Mouse (Mus musculus) urinary bladder, adult 2 months (tissue): ENCODE results near the gene Wwox. TPM values are rescaled to one million over a fixed set of nuclear protein-coding genes. Genes with fewer than 3 reads are reported as not detected.

Experiments used
- DNase-seq: peaks from one replicate; pipeline ENCODE4 v3.0.0; 2022; ENCODE audit warnings: low spot score
- polyA plus RNA-seq: library from polyadenylated mRNA; depleted of rRNA; stranded (reverse); fragments of >200 nt; gene quantifications from 2 replicates; pipeline ENCODE4 v1.2.3, GENCODE M21; 2012

Gene Wwox
- polyA plus RNA-seq, 1 experiment = 7.9 TPM

DNA sequence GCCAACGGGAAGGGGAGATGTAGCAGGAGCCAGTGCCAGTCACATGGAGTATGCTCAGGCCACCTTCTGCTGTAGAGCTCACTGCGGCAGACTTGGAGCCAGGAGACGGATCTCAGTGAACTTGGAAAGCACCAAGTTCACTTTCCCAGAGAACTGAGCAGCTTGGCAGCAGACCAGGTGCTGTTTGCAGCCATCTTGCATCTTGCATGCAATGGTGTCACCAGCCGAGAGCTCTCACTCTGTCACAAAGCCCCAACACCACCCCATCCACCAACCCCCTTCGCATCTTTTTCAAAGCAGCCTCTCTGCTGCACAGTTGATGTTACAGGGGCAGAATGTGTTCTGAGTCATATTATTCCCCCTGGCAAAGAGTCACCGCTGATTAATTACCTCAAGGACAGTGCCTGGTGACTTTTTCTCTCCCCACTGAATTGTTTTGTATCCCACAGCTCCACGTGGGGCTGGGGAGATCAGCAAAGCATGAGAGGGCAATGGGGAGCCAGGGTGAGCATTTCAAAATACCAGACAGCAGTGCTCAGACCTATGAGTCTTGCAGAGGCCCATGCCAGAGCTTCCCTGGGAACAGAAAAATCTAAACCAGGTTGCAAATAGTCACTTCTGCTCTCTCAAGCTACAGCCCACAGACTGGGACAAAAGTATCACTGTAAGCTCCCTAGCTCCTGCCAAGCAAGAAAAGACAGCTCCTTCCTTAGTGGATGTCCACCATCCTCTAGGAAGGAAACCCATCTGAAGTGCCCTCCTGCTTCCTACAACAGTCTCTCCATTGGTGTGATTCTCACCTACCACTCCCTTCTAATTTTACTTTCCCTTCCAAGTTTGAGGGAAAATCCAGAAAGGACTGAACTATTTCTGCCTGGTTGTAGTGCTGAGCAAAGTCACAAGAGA, 642.1 kb downstream of the Wwox start:
- no peak for DNase-seq

DNA sequence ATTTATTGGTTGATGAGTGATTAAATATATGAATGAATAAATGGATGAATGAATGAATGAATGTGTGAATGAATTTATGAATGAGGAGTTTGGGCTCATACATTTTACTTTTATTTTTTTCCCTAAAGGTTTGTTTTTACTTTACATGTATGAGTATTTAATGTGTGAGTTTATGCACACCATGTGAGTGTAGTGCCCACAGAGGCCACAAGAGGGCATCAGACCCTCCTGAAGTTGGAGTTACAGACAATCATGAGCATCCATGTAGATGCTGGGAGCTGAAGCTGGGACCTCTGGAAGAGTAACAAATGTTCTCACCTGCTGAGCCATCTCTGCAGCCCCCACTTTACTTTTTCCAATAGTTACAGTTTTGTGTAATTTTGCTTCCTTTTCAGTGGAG, 648.7 kb downstream of the Wwox start:
- no peak for DNase-seq

DNA sequence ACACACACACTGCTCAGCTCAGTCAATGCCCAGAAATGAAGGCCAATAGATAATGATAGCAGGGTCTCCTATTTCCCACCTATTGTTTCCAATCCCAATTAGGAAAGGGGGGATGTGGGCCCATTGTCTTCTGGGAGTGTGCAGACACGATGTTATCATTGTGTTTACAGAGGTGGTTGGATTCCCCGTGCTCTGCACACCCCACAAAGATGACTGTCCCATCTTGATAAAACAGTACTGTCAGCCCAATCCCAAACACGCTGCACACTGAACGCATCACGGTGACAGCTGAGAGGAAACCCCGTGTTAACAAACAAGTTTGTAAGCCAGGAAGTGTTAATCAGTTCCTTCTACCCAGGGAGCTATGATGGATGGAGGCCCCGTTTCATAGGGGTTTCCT, 650.3 kb downstream of the Wwox start:
- no peak for DNase-seq

DNA sequence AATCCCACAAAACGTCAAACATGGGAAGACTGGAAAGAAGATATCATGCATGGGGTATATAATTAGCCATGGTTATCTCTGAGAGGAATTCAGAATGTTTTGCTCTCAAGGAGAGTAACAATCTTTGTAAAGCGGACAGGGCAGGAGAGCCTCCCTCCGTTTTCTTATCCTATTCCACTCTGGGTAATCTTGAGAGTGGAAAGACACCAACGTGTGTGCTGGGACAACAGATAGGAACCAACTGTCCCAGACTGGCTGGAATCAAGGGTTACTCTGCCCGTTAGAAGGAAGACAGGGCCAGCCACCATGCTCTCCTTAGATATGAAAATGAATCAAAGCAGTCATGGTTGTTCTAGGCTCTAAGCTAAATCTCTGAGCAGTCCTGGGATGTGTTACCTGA, 650.7 kb downstream of the Wwox start:
- no peak for DNase-seq

DNA sequence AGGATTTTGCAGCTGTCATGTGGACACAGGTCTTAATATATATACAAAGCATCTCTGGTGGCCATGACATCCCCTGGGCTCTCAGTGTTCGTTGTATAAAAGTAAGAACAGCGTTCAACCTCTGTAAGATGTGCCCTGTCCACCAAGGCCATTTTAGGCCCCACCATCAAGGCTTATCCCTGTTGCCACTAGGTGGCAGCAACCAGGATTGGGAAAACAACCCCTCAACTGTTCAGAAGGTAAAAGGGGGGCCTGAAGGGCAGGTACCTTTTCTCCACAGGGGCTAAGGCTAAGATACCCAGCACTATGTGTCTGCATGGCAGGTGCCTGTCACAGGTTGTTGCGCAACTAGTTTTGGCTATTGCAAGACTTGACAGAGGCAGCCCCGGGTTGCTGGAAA, 656.1 kb downstream of the Wwox start:
- DNase-seq = no peak

DNA sequence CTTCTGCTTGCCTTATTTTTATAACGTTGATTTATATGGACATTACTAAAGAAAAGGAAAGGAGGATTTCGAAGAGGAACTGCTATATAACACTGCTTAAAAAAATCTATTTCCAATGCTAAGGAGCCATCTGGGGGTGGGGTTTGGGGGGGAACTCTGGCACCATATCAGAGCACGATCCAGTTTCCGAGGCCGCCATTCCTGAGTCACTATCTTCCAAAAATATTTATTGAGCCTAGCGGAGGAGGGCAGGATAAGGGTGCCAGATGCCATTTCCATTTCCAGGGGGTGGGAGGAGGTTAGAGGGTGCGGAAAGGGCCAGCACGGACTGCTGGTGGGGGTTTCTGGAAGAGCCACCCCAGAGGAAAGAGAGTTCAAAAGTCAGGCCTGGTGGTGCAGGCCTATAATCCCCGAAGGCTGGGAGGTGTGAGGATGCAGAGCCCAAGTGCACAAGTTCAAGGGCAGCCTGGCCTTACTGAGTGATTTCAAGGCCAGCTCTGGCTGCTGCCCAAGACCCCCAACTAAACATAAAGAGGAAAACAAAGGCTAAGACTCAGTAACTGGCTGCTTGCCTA, 658.6 kb downstream of the Wwox start:
- no peak for DNase-seq

DNA sequence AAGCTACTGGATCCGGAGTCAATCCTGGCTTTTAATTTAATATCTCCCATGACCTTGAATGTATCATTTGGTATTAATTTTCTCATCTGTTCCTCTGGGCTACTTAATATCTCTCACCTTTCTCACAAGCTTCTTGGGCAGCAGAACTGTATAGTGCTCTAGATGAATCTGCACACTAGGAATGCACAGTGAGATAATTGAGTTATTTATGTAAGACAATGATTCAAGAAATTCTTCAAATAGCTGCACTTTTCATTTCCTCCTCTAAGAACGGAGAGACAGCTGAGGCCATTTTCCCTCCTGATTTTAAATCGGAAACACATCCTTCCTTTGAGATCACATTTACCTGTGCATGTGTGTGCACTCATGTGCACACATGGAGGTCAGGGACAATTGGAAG, 669.9 kb downstream of the Wwox start:
- DNase-seq = no peak

DNA sequence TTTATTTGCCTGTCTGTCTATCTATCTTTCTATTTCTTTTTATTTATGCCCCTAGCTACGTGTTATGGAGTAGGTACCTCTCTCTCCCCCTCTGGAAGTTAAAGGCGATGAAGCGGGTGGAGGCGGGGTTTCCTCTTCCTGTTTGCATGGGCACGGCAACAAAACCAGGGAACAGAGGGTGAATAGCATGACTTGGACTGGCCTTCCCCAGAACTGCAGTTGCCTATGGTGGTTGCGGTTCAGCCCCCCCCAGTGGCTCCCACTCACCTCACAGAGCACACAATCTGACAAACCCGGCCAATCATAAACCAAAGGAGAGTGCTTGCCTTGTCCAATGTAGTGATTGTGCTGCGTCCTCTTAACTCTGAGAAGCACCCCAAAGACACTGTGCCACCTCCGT, 671.0 kb downstream of the Wwox start:
- DNase-seq = no peak

DNA sequence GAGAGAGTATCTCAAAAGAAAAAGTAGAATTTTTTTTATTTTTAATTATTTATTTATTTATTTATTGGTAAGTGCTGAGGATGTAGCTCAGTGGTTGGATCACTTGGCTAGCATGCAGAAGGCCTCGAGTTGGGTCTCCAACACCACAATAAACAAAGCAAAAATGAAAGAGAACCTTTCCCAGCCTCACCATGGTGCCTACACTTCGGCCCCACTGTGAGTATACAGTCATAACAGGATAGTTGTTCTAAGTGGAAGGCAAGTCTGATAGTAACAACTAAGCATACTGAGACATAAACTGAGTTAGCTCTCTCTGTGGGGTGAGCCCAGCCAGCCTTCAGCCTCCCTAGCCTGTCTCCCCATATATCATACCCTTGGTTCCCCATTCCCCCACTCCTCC, 672.6 kb downstream of the Wwox start:
- no peak for DNase-seq

DNA sequence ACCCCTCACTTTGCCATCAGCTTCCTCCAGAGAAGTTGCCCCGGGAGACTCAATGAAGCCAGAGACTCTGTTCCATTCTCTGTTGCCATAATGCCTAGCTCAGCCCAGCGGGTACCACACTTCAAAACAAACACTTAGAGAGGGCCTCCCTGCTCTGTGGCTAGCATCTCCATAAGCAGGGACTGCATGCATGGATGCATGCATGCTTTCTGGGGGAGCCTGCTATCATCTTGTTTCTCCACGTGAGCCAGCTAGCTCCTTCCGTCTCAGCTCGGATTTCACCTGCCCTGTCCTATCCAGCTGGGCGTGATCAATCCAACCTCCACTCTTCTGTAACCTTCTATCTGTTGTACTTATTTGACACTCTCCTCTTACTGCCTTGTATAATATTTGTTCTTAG, 675.0 kb downstream of the Wwox start:
- DNase-seq = no peak

DNA sequence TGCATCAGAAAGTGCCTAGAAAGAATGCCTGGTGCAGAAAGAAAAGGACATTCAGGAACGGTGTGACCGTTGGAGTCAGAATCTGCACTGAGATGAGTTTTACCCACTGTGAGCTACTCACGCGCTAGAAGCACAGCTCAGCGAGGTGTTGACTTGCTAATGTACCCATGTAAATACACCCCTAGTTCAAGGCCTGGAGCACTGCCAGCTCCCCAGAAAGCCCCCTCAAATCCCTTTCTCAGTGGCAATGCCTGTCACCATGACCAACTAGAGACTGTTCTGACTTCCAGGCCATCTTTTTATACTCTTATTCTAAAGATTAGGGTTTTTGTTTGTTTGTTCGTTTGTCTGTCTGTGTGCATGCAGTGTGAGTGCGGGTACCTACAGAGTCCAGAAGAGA, 686.6 kb downstream of the Wwox start:
- DNase-seq = no peak

DNA sequence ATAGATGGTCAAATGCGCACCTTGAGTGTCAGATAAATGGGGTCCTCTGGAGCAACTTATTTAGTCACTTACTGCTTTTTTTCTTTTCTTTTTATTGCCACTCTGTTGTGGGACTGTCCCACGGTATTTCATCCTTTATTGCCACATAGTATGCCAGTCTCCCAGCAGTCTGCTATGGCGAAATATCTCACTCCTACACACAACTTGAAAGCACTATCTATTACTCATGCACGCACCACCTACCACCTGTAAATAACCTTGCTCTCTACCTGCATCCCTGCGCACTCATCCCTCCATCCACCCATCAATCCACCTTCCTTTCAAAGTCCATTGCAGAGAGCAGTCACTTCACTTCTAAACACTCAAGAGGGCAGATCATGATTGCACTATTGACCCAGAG, 687.2 kb downstream of the Wwox start:
- no peak for DNase-seq

DNA sequence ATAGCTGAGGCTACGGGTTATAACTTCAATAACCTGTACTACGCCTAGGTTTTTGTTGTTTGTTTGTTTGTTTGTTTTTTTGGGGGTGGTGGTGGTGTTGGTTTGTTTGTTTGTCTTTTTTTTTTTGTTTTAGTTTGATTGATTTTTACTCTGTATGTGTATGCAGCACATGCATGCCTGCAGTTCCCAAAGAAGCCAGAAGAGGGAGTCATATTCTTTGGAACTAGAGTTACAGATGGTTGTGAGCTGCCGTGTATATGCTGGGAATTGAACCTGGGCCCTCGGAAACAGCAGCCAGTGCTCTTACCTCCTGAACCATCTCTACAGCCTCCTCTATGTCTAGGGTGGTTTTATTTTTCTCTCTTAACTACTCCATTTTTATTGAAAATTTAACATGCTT, 689.9 kb downstream of the Wwox start:
- DNase-seq = no peak

DNA sequence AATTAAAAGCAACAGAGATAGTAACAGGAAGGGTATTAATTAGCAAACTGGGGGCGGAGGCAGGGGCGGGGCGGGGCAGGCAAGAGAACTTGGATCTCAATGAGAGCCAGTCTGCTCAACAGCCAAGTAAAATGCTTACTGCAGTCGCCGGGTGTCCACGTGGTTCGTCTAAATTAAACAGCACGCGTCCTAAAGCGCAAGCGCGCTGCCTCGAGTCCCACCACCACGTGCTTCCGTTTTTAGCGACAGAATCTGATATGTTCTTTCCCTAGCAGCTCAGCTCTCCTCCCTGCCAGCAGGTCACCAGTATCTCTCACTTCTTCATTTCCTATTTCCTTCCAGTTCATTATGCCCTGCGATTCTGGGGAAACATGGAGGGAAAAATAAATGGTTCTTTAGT, 693.7 kb downstream of the Wwox start:
- DNase-seq = no peak

DNA sequence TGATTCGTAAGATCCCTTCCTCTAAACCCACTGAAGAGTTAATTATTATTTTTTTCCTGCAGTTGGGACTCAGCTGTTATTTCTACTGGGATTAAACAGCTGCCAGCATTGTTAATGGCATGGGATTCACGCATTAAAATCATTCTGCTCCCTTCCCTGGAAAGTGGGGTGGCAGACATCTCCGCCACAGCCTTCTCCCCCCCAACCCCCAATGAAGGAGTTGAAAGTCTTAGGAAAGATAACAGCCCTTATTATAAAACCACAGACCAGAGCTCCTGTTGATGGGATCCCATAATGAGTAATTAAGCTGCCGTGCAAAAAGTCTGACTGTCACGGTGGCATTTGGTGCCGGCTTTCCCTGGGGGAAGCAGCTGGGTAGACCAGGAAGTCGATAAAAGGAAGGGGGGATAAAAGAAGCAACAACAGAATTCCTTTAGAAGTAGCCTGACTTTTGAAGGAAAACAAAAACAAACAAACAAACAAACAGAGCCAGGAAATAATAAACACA, 694.3 kb downstream of the Wwox start:
- DNase-seq = no peak

DNA sequence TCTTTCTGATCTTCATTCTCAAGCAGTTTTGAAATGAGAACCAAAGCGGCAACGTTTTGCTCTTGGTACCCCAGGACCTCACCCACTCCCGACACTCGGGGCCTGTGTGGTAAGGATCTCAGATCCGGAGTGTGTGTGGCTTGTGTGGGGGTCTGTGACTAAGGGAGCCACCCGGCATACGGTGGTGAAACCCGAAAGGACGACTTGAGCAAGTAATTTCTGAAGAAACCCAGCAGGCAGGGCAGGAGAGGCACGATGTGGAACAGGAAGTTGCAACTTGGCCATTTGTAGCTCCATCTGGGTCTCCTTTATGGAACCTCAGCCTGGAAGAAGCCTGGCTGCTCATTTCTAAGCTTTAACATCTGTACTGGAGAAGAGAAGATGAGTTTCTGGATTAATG, 697.4 kb downstream of the Wwox start:
- DNase-seq = no peak

DNA sequence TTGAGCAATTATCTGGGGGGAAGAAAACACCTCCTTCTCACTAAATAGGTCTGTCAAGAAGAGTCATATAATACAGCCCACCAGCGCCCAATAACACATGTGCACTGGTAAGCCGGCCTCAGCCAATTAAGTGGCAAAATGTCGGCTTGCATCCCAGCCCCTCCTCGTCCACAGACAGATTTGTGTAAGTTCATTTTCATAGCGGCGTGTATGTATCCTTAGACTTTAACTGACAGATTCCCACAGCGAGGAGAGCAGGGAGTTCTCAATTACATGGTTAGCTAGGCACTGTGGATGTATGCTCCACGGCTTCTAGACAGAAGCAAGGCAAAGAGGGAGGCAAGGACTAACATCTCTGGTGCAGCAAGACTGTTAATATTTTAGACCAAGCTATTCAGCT, 702.2 kb downstream of the Wwox start:
- no peak for DNase-seq

DNA sequence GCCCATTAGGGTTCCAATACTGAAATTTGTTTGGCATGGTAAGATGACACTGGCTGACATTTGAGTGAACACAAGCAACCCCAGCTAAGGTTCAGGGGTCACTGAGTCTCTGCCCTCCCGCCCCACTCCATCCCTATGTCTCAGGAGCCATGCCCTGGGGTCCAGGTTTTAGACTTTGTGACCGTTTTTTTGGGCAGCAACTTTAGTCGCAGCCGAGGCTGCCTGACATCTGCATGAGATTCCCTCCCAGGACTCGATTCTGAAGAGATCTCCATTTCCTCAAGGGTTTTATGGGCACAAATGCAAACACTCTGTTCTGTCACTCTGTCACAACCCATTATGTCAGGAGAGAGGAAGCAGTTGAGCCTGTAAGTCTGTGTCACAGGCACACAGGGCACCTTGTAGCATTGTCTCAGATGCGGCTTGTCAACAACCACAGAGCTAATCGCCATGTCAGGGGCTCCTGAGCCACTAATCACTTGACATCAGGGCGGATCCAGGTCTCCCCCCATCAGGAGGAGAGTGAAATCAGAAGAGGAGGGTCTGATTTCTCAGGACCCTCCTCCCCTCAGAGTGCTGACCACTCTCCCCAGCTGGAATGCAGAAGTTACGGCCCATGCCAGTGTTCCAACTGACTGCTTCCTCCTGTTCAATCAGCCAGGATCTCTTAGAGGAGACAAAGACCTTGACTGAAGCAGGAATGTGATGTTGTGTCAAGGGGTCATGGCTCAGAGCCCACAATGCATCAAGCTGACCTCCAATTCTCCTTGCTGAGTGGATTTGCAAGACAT, 704.3 kb downstream of the Wwox start:
- DNase-seq = no peak

DNA sequence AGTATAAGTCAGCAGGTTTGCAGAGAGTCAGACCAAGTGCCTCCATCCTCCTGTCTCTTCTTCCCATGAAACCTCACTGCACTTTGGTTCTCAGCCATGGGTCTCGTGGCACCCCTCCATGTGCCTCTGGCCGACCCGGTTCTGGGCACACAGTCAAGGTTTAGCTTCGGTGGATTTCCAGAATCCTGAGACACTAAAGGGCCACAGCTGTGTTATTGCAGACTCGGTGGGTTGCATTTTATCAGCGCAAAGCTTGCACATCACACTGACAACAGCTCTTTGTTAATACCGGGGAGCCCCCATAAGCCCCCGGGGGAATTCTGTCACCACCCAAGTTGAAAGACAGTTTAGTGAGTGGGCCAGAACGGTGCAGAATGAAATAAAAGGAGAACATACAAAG, 707.6 kb downstream of the Wwox start:
- DNase-seq = no peak

DNA sequence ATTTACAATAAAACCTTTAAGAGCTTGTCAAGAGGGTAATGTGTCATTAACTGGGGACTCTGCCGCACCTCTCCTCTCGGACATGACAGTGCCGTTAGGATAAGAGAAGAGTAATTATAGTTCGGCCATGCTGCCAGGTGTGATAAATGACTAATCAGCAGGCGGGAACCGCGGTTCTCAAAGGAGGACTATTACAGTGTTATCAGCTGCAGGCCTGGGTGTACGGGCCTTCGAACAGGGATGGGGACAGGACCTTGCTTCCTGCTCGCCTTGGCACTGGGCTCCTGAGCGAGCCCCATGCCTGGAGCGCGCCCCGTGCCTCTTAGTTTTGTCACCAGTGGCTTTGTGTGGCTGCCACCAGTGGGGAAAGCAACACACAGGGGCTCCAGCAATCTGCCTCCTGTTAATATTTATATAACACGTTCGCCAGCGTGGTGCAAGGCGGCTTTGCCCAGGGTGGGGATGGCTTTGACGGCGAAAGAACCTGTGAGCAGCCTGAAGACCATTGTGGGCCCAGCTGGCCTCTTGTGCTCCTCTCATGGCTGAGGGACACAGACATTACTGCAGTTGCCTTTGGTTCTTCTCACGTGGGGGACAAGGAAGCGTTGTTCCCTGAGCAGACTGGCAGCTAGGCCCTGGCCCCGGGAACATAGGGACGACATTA, 711.1 kb downstream of the Wwox start:
- no peak for DNase-seq

DNA sequence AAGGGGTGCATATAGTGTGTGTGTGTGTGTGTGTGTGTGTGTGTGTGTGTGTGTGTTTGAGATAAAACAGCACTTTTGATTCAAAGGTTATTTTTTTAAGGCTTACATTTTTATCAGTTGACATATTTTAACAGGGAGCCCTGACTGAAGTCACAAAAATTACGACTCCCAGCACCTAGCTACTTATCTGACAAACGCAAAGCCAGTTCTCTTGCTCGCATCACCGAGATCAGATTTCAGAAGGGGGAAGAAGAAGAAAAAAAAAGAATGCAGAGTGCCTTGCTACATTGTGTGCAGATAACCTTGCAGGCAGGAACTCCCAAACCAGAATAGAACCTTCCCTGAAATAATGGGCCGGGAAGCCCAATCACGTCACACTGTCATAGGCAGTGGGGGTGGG, 712.0 kb downstream of the Wwox start:
- no peak for DNase-seq

DNA sequence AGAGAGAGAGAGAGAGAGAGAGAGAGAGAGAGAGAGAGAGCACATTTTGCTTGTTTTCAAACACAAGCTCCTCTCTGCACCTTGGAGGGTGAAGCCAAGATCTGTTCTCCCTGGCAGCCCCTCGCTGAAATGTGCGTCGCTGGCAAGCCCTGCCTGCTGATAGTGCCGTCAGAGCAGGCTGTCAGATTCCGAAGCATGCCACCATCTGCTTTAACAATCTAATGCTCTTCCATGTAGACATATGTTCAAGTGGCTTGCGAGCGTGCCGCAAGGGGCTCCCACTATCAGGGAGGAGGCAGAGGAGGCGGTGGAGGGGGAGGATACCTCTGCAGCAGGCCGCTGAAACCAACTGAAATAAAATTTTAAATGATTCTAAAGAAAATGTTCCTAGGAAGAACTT, 714.6 kb downstream of the Wwox start:
- DNase-seq = no peak
